Mouse (Mus musculus) macrophage (primary cell): Measurements from ENCODE around the gene Scgn. TPM values are rescaled to one million over a fixed set of nuclear protein-coding genes. Genes with fewer than 3 reads are reported as not detected.

Experiments used
- H3K27ac ChIP-seq: fragments of 350-480 bp; formaldehyde crosslinking; 2 replicates; pipeline ENCODE4 v1.9.0; 2021
- H3K36me3 ChIP-seq: fragments of 350-480 bp; formaldehyde crosslinking; 2 replicates; pipeline ENCODE4 v1.9.0; 2021; ENCODE audit errors: inconsistent target
- H3K4me3 ChIP-seq: fragments of 350-480 bp; formaldehyde crosslinking; 2 replicates; pipeline ENCODE4 v1.9.0; 2021; ENCODE audit errors: inconsistent target
- H3K79me2 ChIP-seq: fragments of 350-480 bp; formaldehyde crosslinking; 2 replicates; pipeline ENCODE4 v1.9.0; 2021; ENCODE audit errors: inconsistent target
- WGBS: methylation state at CpG from one replicate; pipeline ENCODE4 v1.1.7; 2026; ENCODE audit warnings: inconsistent platforms; ENCODE audit not compliant: missing documents; 5-methylcytosine and 5-hydroxymethylcytosine counted together
- polyA plus RNA-seq: library from polyadenylated mRNA; stranded (reverse); fragments of 250-400 nt; gene quantifications from 3 replicates; pipeline ENCODE4 v1.2.4, GENCODE M21; 2018; ENCODE audit warnings: inconsistent platforms

The Scgn gene
- polyA plus RNA-seq, 1 experiment from 2014 or later, result not detected

DNA sequence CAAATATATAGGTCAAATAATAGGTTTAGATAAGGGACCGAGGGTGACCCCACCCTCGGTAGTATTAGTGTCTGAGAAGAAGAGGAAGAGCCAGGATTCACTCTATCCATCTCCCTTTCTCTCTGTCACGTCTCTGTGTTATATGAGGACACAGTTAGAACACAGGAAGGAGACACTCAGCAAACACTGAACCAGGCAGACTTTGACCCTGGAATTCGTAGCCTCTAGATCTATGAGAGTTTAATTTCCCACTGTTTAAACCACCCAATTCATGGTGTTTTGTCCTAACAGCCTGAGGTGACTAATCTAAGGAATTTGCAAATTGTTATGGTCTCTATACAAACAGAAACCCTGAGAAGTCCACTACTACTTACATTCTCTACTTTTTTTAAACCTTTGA lies 73.3 kb downstream of the Scgn start:
- no peaks in the 10 kb centered on the region for H3K36me3 ChIP-seq
- H3K79me2 ChIP-seq, result no peaks in the 10 kb centered on the region
- no peak overlapping the region for H3K4me3 ChIP-seq
- H3K27ac ChIP-seq, result no peak overlapping the region
- 91% methylated on average over 4 of the region's 4 CpGs for WGBS

DNA sequence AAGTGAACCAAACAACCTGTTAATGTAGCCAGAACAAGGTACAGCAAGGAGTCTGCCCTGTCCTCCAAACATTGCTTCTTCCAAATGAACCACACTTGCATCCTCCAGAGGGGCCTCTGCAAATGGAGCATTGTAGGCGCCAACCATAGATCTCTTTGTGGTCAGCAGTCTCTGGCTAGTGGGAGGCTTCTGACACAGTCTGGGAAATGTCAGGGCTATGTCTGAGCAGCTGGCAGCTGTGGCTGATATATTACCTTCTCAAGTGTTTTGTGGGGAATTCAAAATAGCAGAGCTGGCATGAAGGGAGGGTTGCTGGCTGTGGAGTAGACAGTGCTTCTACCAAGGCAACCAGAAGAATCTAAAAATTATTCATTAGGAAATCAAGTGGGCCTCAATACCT lies 74.9 kb downstream of the Scgn start:
- no peaks in the 10 kb centered on the region for H3K36me3 ChIP-seq
- no peaks in the 10 kb centered on the region for H3K79me2 ChIP-seq
- 93% methylated on average over 1 of the region's 1 CpGs for WGBS
- no peak overlapping the region for H3K4me3 ChIP-seq
- no peak overlapping the region for H3K27ac ChIP-seq

- WGBS, result 77% methylated on average over 9 of the region's 9 CpGs
- Histone ChIP-seq H3K4me3 (no peak within 1 kb of the TSS), H3K36me3 (no peaks in the 10 kb centered on the region), H3K79me2 (no peaks in the 10 kb centered on the region), H3K27ac (no peak within 1 kb of the TSS)
Observed at GRCm38 (mm10) chr13:23914376-23915167, 76.4 kb downstream of the Scgn start, which contains the start of gene Slc17a4. Slc17a4 (minus strand) TSS chr13:23915009.

DNA sequence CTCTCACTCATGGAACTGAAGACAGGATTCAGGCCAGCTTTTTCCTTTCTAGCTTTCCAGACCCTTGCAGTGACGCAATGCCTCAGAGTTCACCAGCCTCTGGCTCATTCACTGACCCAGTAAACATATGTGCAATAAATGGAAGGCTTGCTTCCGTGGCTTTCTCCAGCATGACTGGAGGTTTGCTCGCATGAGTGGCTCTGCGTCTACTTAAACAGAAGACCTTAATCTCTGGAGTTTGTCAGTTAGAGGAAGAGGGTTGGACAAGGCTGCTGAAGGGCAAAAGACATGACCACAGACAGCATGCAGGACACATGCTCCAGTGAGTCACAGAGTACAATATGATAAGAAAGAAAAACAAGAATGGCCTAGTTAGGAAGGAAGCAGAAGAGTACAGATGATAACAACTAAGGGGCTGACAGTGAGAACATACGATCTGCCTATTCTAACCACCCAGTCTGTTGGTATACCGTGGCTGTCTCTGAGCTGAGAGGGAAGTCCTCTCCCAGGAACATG lies 77.2 kb downstream of the Scgn start:
- Histone ChIP-seq H3K36me3 (no peaks in the 10 kb centered on the region), H3K79me2 (no peaks in the 10 kb centered on the region), H3K27ac (no peak overlapping the region), H3K4me3 (no peak overlapping the region)
- 10% methylated on average over 6 of the region's 6 CpGs for whole genome bisulfite sequencing

DNA sequence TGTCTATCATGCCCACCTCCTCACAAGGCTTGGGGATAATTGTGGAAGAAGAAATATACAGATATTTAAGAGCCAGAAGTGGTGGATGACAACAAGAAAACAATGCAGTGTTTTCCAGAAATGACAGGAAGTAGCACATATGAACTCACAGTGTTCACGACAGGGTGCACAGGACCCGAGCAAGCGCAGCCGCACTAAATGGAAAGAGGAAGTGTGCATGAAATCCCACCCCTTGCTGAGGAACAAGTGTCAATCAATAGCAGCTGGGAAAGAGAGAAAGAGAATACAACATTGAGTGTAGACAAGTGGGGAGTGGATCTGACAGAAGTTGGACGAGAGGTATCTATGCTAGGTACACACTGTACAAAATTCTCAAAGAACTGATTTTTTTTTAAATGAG lies 79.7 kb downstream of the Scgn start:
- Histone ChIP-seq H3K79me2 (no peaks in the 10 kb centered on the region), H3K27ac (no peak overlapping the region), H3K36me3 (no peaks in the 10 kb centered on the region), H3K4me3 (no peak overlapping the region)
- WGBS, result 7% methylated on average over 5 of the region's 5 CpGs

- no peaks in the 10 kb centered on the region for H3K36me3 ChIP-seq
- no peaks in the 10 kb centered on the region for H3K79me2 ChIP-seq
- no peak overlapping the region for H3K4me3 ChIP-seq
- H3K27ac ChIP-seq, result no peak overlapping the region
- WGBS, result 35% methylated on average over 4 of the region's 5 CpGs
Observed at GRCm38 (mm10) chr13:23910121-23910520, 80.9 kb downstream of the Scgn start.

DNA sequence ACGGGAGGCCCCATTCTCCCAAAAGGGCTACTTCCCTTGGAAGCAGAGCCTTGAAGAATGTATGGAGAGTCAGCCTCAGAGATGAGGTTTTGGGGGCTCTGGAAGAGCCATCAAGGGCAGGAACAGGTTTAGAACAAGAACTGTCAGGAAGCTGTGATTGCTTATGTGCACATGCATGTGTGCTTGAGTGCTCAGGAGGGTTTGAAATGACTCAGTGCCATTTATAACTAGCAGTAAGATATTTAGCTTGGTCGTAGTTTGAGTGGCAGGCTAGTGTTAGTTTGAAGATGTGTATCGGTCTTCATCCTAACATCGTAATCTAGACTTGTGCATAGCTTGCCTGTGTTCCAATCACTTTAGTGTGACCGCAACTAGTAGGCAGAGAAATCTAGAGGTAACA lies 84.1 kb downstream of the Scgn start:
- no peak overlapping the region for H3K4me3 ChIP-seq
- H3K36me3 ChIP-seq, result no peaks in the 10 kb centered on the region
- H3K27ac ChIP-seq, result no peak overlapping the region
- 94% methylated on average over 5 of the region's 5 CpGs for WGBS
- no peaks in the 10 kb centered on the region for H3K79me2 ChIP-seq

Other genes with a start within 250 kb of the Scgn start
- not detected in 3 replicates for gene Hist1h3c, start 245.6 kb downstream of the Scgn start, polyA plus RNA-seq
- not detected in 3 replicates for gene Hist1h2bb, start 244.5 kb downstream of the Scgn start, polyA plus RNA-seq
- gene Hist1h2ab, start 240.1 kb downstream of the Scgn start, polyA plus RNA-seq, result not detected in 3 replicates
- gene Hist1h3b, start 238.9 kb downstream of the Scgn start, polyA plus RNA-seq, result not detected in 3 replicates
- gene Hist1h4b, start 234.2 kb downstream of the Scgn start, polyA plus RNA-seq, result 0.99 TPM in 1 of 3 replicates, not detected in the others
- gene Hist1h4a, start 230.0 kb downstream of the Scgn start, polyA plus RNA-seq, result not detected in 3 replicates
- gene Hist1h3a, start 228.8 kb downstream of the Scgn start, polyA plus RNA-seq, result not detected in 3 replicates
- gene Hist1h1a, start 227.5 kb downstream of the Scgn start, polyA plus RNA-seq, result 0.43 TPM in 1 of 3 replicates, not detected in the others
- not detected in 3 replicates for gene Trim38, start 221.3 kb downstream of the Scgn start, polyA plus RNA-seq
- gene Slc17a2, start 184.2 kb downstream of the Scgn start, polyA plus RNA-seq, result not detected in 3 replicates
- not detected in 3 replicates for gene Slc17a3, start 151.8 kb downstream of the Scgn start, polyA plus RNA-seq
- not detected in 3 replicates for gene Slc17a1, start 123.5 kb downstream of the Scgn start, polyA plus RNA-seq
- gene Slc17a4, start 76.2 kb downstream of the Scgn start, polyA plus RNA-seq, result not detected in 3 replicates
- not detected in 3 replicates for gene Hist1h2ba, start 57.1 kb downstream of the Scgn start, polyA plus RNA-seq
- gene Hist1h2aa, start 56.8 kb downstream of the Scgn start, polyA plus RNA-seq, result not detected in 3 replicates